Mouse (Mus musculus): ENCODE results near the gene Epor.

DNA sequence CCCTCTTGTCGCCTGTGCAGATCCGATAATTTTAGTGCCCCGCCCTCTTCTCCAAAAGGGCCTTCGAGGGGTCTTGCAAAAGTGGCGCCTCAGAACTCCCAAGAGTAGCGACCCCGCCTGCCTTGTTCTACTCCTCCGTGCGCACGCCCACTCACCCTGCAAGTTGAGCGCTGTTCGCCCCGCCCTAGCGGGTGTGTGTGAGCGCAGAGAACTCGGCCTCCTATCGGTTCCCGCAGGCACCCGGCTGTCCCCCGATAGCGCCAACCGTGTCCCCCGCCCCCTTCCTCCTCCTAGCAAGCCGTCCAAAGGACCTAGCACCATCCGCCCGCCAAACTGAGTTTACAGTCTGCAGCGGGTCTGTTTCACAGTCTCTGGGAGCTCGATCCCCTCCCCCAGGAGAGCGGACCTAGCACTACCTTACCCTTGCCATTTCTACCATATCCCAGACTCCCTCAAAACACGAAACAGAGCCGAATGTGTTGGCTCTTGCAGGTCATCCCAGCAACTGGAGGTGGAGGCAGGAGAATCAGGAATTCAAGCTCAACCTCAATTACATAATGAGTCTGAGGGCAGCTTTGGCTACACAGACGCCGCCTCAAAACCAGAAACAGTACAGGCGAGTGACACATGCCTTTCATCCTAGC lies 768 bp downstream of the Epor start:
- TF ChIP-seq CTCF (IDR thresholded peaks at IDR 0.05; ENCODE audit: low read depth, low read length) (no peak), POLR2A (IDR thresholded peaks at IDR 0.05; ENCODE audit: insufficient read depth, low read length) (no peak)

All from ES-Bruce4 (cell line).